Mouse (Mus musculus) CD4-positive, CD25-positive, alpha-beta regulatory T cell, adult 2 months (primary cell): ENCODE measurements at regions not wholly inside any gene's neighbourhood (a gene's known extent, or its start where the extent isn't known, plus 50 kb on each side); places are given as distances from the start of the nearest gene placed in this dataset.

Source experiments
- DNase-seq: peaks from one replicate; pipeline ENCODE4 v3.0.0-alpha.2; 2012; ENCODE audit warnings: low read depth, low spot score

GRCm38 (mm10) chr4:87570470-87570891 lies 340.2 kb upstream of the Slc24a2 start:
- no peak for DNase-seq

GRCm38 (mm10) chr4:87566616-87567015 lies 336.3 kb upstream of the Slc24a2 start:
- DNase-seq = no peak

- no peak for DNase-seq
These were observed 324.6 kb upstream of the Slc24a2 start for GRCm38 (mm10) chr4:87554912-87555311.
